Mouse (Mus musculus) spleen, adult 2 months (tissue): ENCODE data around the gene Foxp4.

Experiments
- CTCF ChIP-seq: fragments of 200-500 bp; IDR thresholded peaks from 2 replicates; pipeline ENCODE4 v1.5.1; 2011; ENCODE audit warnings: mild to moderate bottlenecking, inconsistent platforms; ENCODE audit not compliant: insufficient read depth, insufficient read length, insufficient replicate concordance; ENCODE audit errors: extremely low read depth
- POLR2A ChIP-seq: fragments of 200-500 bp; IDR thresholded peaks from 2 replicates; pipeline ENCODE4 v1.6.1; 2011; ENCODE audit warnings: low read depth, low read length, inconsistent platforms

DNA sequence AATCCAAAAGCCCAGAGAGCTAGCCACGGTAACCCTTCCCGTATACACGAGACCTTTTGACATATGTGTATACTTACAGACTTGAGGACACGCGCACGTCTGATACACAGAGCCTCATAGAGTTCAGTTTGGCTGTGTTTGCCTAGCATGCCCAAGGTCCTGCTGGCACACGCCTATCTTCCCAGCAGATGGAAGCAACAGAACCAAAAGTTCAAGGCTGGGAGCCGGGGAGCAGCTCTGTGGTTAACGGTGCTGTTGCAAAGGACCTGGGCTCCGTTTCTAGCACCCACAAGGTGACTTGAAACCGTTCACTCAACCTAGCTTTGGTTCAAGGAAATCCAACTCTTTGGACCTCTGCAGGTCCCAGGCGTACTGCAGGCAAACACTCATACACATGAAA is 25.0 kb upstream of the Foxp4 start:
- TF ChIP-seq CTCF: no peak
- no peak for TF ChIP-seq POLR2A
